Mouse (Mus musculus): ENCODE data around the gene Olfr588-ps1. TPM values are rescaled to one million over a fixed set of nuclear protein-coding genes. Genes with fewer than 3 reads are reported as not detected.

The Olfr588-ps1 gene
- polyA plus RNA-seq, 1 experiment from 2014 or later, result not detected

Other genes with a start within 250 kb of the Olfr588-ps1 start
- gene Olfr569, start 250.0 kb upstream of the Olfr588-ps1 start, polyA plus RNA-seq (2015; fragmentation: Nextera tagmentation; extraction: Ambion mirVana), result not detected in 2 replicates
- not detected in 2 replicates for gene Olfr570, start 246.3 kb upstream of the Olfr588-ps1 start, polyA plus RNA-seq (2015; fragmentation: Nextera tagmentation; extraction: Ambion mirVana)
- not detected in 2 replicates for gene Olfr571, start 223.3 kb upstream of the Olfr588-ps1 start, polyA plus RNA-seq (2015; fragmentation: Nextera tagmentation; extraction: Ambion mirVana)
- not detected in 2 replicates for gene Olfr572, start 216.5 kb upstream of the Olfr588-ps1 start, polyA plus RNA-seq (2015; fragmentation: Nextera tagmentation; extraction: Ambion mirVana)
- gene Olfr573-ps1, start 198.3 kb upstream of the Olfr588-ps1 start, polyA plus RNA-seq (2015; fragmentation: Nextera tagmentation; extraction: Ambion mirVana), result not detected in 2 replicates
- gene Olfr574, start 192.4 kb upstream of the Olfr588-ps1 start, polyA plus RNA-seq (2015; fragmentation: Nextera tagmentation; extraction: Ambion mirVana), result not detected in 2 replicates
- not detected in 2 replicates for gene Olfr575, start 182.1 kb upstream of the Olfr588-ps1 start, polyA plus RNA-seq (2015; fragmentation: Nextera tagmentation; extraction: Ambion mirVana)
- not detected in 2 replicates for gene Olfr576, start 178.2 kb upstream of the Olfr588-ps1 start, polyA plus RNA-seq (2015; fragmentation: Nextera tagmentation; extraction: Ambion mirVana)
- gene Olfr577, start 164.9 kb upstream of the Olfr588-ps1 start, polyA plus RNA-seq (2015; fragmentation: Nextera tagmentation; extraction: Ambion mirVana), result not detected in 2 replicates
- not detected in 2 replicates for gene Olfr578, start 151.6 kb upstream of the Olfr588-ps1 start, polyA plus RNA-seq (2015; fragmentation: Nextera tagmentation; extraction: Ambion mirVana)
- not detected in 2 replicates for gene Olfr582, start 102.9 kb upstream of the Olfr588-ps1 start, polyA plus RNA-seq (2015; fragmentation: Nextera tagmentation; extraction: Ambion mirVana)
- gene Olfr583, start 89.6 kb upstream of the Olfr588-ps1 start, polyA plus RNA-seq (2015; fragmentation: Nextera tagmentation; extraction: Ambion mirVana), result not detected in 2 replicates
- gene Olfr584, start 59.0 kb upstream of the Olfr588-ps1 start, polyA plus RNA-seq (2015; fragmentation: Nextera tagmentation; extraction: Ambion mirVana), result not detected in 2 replicates
- not detected in 2 replicates for gene Olfr585, start 43.2 kb upstream of the Olfr588-ps1 start, polyA plus RNA-seq (2015; fragmentation: Nextera tagmentation; extraction: Ambion mirVana)
- not detected in 2 replicates for gene Olfr586, start 15.2 kb upstream of the Olfr588-ps1 start, polyA plus RNA-seq (2015; fragmentation: Nextera tagmentation; extraction: Ambion mirVana)
- gene Olfr589, start 15.5 kb downstream of the Olfr588-ps1 start, polyA plus RNA-seq (2015; fragmentation: Nextera tagmentation; extraction: Ambion mirVana), result not detected in 2 replicates
- gene Olfr591, start 37.5 kb downstream of the Olfr588-ps1 start, polyA plus RNA-seq (2015; fragmentation: Nextera tagmentation; extraction: Ambion mirVana), result not detected in 2 replicates
- not detected in 2 replicates for gene Olfr592, start 43.9 kb downstream of the Olfr588-ps1 start, polyA plus RNA-seq (2015; fragmentation: Nextera tagmentation; extraction: Ambion mirVana)
- not detected in 2 replicates for gene Olfr593, start 71.0 kb downstream of the Olfr588-ps1 start, polyA plus RNA-seq (2015; fragmentation: Nextera tagmentation; extraction: Ambion mirVana)
- not detected in 2 replicates for gene Olfr594, start 76.1 kb downstream of the Olfr588-ps1 start, polyA plus RNA-seq (2015; fragmentation: Nextera tagmentation; extraction: Ambion mirVana)
- not detected in 2 replicates for gene Usp17ld, start 111.6 kb downstream of the Olfr588-ps1 start, polyA plus RNA-seq (2015; fragmentation: Nextera tagmentation; extraction: Ambion mirVana)
- not detected in 2 replicates for gene Olfr596, start 164.8 kb downstream of the Olfr588-ps1 start, polyA plus RNA-seq (2015; fragmentation: Nextera tagmentation; extraction: Ambion mirVana)
- gene Olfr597, start 175.4 kb downstream of the Olfr588-ps1 start, polyA plus RNA-seq (2015; fragmentation: Nextera tagmentation; extraction: Ambion mirVana), result not detected in 2 replicates
- gene Olfr598, start 182.7 kb downstream of the Olfr588-ps1 start, polyA plus RNA-seq (2015; fragmentation: Nextera tagmentation; extraction: Ambion mirVana), result not detected in 2 replicates
- not detected in 2 replicates for gene Olfr599, start 195.0 kb downstream of the Olfr588-ps1 start, polyA plus RNA-seq (2015; fragmentation: Nextera tagmentation; extraction: Ambion mirVana)
- gene Olfr600, start 208.8 kb downstream of the Olfr588-ps1 start, polyA plus RNA-seq (2015; fragmentation: Nextera tagmentation; extraction: Ambion mirVana), result not detected in 2 replicates
- not detected in 2 replicates for gene Olfr601, start 221.8 kb downstream of the Olfr588-ps1 start, polyA plus RNA-seq (2015; fragmentation: Nextera tagmentation; extraction: Ambion mirVana)
- not detected in 2 replicates for gene Olfr603, start 245.3 kb downstream of the Olfr588-ps1 start, polyA plus RNA-seq (2015; fragmentation: Nextera tagmentation; extraction: Ambion mirVana)